Mouse (Mus musculus): Measurements from ENCODE around the gene Zfp536. TPM values are rescaled to one million over a fixed set of nuclear protein-coding genes. Genes with fewer than 3 reads are reported as not detected.
"Not testable (repeated sequence)": the region's sequence is repeated elsewhere in the genome, so short reads cannot be mapped to it uniquely, and the experiment has no call there.

The Zfp536 gene
- polyA plus RNA-seq, 1 experiment from 2014 or later: 15.6 TPM

DNA sequence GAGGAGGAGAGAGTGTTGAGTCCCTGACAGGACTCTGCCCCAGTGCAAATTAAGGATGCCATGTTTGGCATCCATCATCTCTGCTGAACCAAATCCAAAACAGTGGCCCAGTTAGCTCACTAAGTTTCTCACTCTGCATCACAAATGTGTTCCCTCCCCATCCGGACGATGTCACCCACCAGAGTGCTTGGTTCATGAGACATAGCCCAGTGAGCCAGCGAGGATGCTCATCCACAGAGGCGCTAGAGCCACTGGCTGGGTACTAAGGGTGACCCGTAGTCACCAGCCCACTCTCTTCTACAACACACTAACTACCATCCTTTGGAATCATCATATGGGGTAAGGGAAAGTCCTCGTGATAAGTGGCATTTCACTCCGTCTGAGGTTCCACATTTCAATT, 56.4 kb downstream of the Zfp536 start:
- 91% methylated on average over 7 of the region's 7 CpGs for WGBS
- no peak overlapping the region for H3K27ac ChIP-seq (replicated peaks)
- no peaks in the 10 kb centered on the region for H3K36me3 ChIP-seq (replicated peaks)
- H3K4me1 ChIP-seq: peaks cover 11% of the 10 kb centered on the region
- H3K27me3 ChIP-seq (replicated peaks; ENCODE audit: low read depth, poor library complexity, severe bottlenecking): no peaks in the 10 kb centered on the region
- no peaks in the 10 kb centered on the region for H3K9me3 ChIP-seq
- no peak overlapping the region for H3K4me3 ChIP-seq
- DNase-seq (ENCODE audit: low spot score): no peak

DNA sequence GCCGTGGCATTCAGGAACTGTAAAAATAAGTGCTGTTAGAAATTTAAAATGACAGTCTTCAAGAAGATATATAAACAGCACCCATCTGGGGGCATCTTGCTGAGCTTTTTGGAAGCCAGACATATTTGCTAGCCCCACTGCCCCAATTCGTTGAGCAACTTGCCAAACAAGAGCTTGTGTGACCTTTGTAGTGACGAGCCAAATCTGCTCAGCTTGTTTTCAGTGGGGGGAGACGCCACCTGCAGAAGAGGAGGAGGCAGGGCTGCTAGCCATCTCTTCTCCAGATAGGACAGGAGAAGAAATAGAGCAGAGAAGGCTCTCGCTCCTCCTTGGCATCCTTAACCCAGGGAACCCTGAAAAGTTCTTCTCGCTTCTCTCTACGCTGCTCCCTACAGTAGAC, 56.8 kb downstream of the Zfp536 start:
- Histone ChIP-seq H3K36me3 (replicated peaks) (no peaks in the 10 kb centered on the region), H3K4me1 (peaks cover 11% of the 10 kb centered on the region), H3K27ac (replicated peaks) (no peak overlapping the region), H3K4me3 (no peak overlapping the region), H3K9me3 (no peaks in the 10 kb centered on the region), H3K27me3 (replicated peaks; ENCODE audit: low read depth, poor library complexity, severe bottlenecking) (no peaks in the 10 kb centered on the region)
- no peak for DNase-seq (ENCODE audit: low spot score)
- WGBS: 82% methylated on average over 7 of the region's 7 CpGs

DNA sequence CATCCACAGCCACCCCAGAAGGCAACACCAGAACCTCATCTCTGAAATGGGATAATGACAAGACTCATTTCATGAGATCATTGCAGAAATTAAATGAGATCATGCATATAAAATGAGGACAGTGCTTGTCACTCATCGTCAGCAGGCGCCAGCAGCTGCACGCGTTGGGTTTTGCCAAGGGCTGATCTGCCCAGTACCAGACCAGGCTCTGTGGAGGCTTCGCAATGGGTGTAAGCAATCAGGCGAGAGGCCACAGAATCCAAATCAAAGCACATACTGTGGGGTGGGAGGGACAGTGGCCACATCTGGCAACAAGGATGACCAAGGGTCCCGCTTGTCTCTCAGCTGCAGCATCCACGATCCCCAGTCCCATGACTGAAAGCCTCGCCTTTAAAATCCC, 69.0 kb downstream of the Zfp536 start:
- no peaks in the 10 kb centered on the region for H3K9me3 ChIP-seq
- no peak overlapping the region for H3K4me3 ChIP-seq
- no peaks in the 10 kb centered on the region for H3K27me3 ChIP-seq (replicated peaks; ENCODE audit: low read depth, poor library complexity, severe bottlenecking)
- no peaks in the 10 kb centered on the region for H3K4me1 ChIP-seq
- 93% methylated on average over 9 of the region's 9 CpGs for WGBS
- no peak overlapping the region for H3K27ac ChIP-seq (replicated peaks)
- no peak for DNase-seq (ENCODE audit: low spot score)
- H3K36me3 ChIP-seq (replicated peaks): no peaks in the 10 kb centered on the region

DNA sequence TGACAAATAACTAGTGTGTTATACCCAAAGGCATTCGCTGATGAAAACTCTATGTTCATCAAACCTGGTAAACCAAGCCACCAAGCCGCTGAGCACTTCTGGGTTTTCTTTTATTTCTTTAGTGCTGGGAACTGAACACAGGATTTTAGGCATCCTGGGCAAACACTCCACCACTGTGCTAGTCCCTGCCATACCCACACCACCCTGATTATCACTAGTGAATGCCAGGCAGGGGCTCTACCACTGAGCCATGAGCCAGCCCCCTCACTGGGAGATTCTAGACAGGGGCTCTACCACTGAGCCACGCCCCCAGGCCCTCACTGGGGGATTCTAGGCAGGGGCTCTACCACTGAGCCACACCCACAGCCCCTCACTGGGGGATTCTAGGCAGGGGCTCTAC, 76.1 kb downstream of the Zfp536 start:
- H3K27ac ChIP-seq (replicated peaks); DNase-seq (ENCODE audit: low spot score); H3K27me3 ChIP-seq (replicated peaks; ENCODE audit: low read depth, poor library complexity, severe bottlenecking); H3K36me3 ChIP-seq (replicated peaks); H3K4me3 ChIP-seq; H3K9me3 ChIP-seq: not testable (repeated sequence)
- H3K4me1 ChIP-seq: peaks cover 18% of the 10 kb centered on the region
- 89% methylated on average over 3 of the region's 3 CpGs for WGBS

DNA sequence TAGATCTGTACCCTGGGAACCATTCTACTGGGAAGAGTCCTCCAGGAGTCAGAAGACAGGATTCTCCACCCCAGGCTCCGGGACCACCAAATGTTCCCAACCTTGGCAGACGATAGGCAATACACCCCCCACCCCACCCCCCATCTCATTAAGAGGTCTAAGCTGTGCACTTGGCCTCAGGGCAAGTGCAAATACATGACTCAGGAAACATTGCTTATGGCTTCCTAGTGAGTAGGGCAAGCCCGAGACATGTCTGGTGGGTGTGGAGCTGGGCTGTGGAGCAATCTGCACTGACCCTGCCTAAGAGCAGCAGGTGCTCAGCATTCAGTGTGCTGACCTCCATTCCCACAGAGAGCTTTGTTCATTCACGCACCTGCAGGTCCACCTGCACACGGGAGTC, 78.4 kb downstream of the Zfp536 start:
- H3K27me3 ChIP-seq (replicated peaks; ENCODE audit: low read depth, poor library complexity, severe bottlenecking): no peaks in the 10 kb centered on the region
- H3K36me3 ChIP-seq (replicated peaks): no peaks in the 10 kb centered on the region
- H3K9me3 ChIP-seq: no peaks in the 10 kb centered on the region
- no peak overlapping the region for H3K4me3 ChIP-seq
- peaks cover 36% of the 10 kb centered on the region for H3K4me1 ChIP-seq
- 58% methylated on average over 5 of the region's 5 CpGs for WGBS
- no peak for DNase-seq (ENCODE audit: low spot score)
- H3K27ac ChIP-seq (replicated peaks): no peak overlapping the region

DNA sequence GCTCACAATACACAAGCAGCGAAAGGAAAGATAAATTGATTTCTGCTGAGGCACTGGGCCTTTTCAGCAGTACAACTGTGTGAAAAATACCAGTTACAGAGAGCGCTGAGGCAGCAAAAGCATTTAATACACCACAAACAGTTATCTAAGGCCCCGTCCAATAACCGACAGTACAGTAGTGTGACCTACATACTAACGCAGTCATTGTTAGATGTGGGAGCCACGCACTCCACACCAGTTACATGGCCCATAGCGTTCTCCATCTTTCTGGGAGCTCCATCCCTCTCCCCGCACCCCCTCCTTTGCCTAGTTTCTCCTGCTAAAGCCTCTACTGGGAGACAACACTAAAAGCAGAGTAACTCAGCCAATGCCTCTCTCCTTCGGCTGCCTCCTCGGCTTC, 82.8 kb downstream of the Zfp536 start:
- peaks cover 51% of the 10 kb centered on the region for H3K4me1 ChIP-seq
- H3K27me3 ChIP-seq (replicated peaks; ENCODE audit: low read depth, poor library complexity, severe bottlenecking): no peaks in the 10 kb centered on the region
- no peak for DNase-seq (ENCODE audit: low spot score)
- H3K36me3 ChIP-seq (replicated peaks): no peaks in the 10 kb centered on the region
- peak overlapping the region; percentile 51 for H3K27ac ChIP-seq (replicated peaks)
- 74% methylated on average over 10 of the region's 10 CpGs for WGBS
- no peak overlapping the region for H3K4me3 ChIP-seq
- no peaks in the 10 kb centered on the region for H3K9me3 ChIP-seq

DNA sequence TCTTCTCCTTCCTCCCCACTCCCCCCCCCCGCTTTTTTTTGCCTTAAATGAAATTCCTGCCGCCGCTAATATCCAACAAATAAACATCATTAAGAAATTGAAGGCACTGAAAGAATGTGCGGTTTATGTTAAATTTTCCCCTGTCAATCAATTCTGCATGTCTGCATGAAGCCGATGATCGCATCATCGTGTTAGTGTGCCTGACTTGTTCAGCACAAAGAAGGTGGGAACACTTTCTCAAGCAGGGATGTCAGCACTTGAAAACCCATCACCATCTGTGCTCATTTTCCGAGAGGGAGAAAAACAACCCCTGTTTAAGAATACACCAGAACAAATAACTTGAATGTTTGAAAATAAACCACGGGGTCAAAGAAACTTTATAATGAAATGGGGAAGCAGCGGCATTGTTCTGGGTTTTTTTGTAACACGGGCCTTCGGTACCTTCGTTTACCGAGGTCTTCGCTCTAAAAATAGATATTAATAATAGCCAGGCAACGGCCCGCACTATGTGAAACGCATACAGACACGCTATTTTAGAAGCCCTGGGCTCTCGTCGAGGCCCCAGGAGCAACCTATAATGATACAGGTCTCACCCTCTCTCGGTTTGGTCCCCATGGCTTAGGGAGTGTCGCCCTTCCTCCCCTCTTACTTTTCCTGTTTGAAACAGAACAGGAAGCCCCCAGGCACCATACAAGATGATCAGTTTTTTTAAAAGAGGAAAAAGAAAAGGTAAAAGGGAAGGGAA, 83.7 kb downstream of the Zfp536 start:
- Histone ChIP-seq H3K27ac (replicated peaks) (peak overlapping the region; percentile 69), H3K27me3 (replicated peaks; ENCODE audit: low read depth, poor library complexity, severe bottlenecking) (no peaks in the 10 kb centered on the region), H3K4me1 (peaks cover 42% of the 10 kb centered on the region), H3K36me3 (replicated peaks) (no peaks in the 10 kb centered on the region), H3K9me3 (no peaks in the 10 kb centered on the region), H3K4me3 (0 out of 2 replicates have a peak overlapping the region, but pooled peaks have one; percentile 14)
- DNase-seq (ENCODE audit: low spot score): peak; percentile 30
- WGBS: 40% methylated on average over 23 of the region's 23 CpGs

DNA sequence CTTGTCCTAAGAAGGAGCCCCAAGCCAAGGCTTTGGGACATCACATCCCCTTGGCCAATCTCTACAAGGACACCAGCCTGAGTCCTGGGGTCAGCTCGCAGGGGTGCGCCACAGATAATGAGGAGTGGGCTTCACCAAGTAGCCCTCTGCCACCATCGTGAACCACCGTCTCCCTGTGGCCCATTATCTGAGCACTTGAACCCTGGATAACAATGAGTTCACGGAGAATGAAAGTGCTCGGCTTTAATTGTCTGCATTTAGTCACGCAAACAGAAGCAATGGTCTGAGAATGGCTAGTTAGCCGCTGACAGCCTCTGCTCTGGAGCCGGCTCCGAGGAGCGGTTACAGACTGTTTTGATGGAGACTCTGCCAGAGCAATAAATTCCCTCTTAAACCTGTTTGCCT, 84.3 kb downstream of the Zfp536 start:
- Histone ChIP-seq H3K4me1 (peaks cover 38% of the 10 kb centered on the region), H3K36me3 (replicated peaks) (no peaks in the 10 kb centered on the region), H3K27me3 (replicated peaks; ENCODE audit: low read depth, poor library complexity, severe bottlenecking) (no peaks in the 10 kb centered on the region), H3K4me3 (no peak overlapping the region), H3K27ac (replicated peaks) (0 out of 2 replicates have a peak overlapping the region, but pooled peaks have one; percentile 31), H3K9me3 (no peaks in the 10 kb centered on the region)
- peak; percentile 33 for DNase-seq (ENCODE audit: low spot score)
- 44% methylated on average over 11 of the region's 11 CpGs for WGBS

DNA sequence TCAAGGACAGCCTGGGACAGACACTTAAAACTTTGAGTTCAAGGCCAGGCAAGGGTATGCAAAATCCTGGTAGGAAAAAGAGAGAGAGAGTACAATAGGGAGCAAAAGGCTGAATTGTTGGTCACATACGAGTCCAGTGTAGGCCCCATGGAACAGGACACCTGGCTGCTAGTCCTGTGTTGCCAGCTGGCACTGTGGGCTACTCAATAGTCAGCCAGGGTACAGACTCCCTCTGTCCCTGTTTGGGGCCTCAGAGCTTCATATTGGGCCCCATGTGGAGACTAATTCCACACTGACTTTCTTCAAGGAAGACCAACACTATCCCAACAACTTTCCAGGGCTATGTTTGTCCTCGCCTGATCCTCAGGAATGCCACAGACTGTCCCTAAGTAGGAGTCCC, 87.1 kb downstream of the Zfp536 start:
- Histone ChIP-seq H3K4me1 (peaks cover 23% of the 10 kb centered on the region), H3K27me3 (replicated peaks; ENCODE audit: low read depth, poor library complexity, severe bottlenecking) (no peaks in the 10 kb centered on the region), H3K27ac (replicated peaks) (no peak overlapping the region), H3K9me3 (no peaks in the 10 kb centered on the region), H3K4me3 (no peak overlapping the region), H3K36me3 (replicated peaks) (no peaks in the 10 kb centered on the region)
- WGBS: 87% methylated on average over 2 of the region's 2 CpGs
- DNase-seq (ENCODE audit: low spot score): no peak

DNA sequence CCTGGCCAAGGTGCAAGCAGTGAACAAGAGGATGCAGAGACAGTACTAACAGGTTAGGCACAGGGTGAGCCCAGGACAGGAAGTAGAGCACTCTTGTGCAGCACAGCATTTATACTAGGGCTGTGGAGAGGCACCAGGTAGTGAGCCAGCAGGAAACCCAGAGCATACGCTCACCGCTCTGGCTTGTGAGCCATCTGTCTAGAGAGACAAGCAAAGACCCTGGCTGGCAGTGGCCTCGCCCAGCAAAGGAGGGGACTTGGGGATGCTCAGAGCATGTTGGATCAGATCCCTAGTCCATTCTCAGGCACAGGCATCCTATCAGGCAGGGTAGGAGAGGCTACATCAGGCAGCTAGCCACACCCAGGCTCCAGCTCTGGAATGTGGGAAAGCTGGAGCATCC, 88.2 kb downstream of the Zfp536 start:
- Histone ChIP-seq H3K36me3 (replicated peaks) (no peaks in the 10 kb centered on the region), H3K27ac (replicated peaks) (no peak overlapping the region), H3K4me1 (peaks cover 17% of the 10 kb centered on the region), H3K9me3 (no peaks in the 10 kb centered on the region), H3K27me3 (replicated peaks; ENCODE audit: low read depth, poor library complexity, severe bottlenecking) (no peaks in the 10 kb centered on the region), H3K4me3 (no peak overlapping the region)
- WGBS: 91% methylated on average over 3 of the region's 3 CpGs
- no peak for DNase-seq (ENCODE audit: low spot score)

DNA sequence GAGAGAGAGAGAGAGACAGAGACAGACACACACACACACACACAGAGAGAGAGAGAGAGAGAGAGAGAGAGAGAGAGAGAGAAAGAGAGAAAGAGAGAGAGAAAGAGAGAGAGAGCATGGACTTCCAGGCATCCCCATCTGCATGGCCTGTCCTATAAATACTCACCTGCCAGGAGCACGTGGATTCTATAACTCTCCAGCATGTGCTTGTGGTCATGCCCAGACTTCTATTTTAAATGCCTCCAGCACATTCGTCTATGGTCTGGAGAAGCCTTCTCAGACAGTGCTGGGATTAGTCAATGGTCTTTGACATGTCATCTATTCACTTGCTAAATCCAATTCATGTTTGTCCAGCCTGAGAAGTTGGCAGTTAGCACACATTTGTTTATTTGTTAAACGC, 92.1 kb downstream of the Zfp536 start:
- Histone ChIP-seq H3K4me3 (no peak overlapping the region), H3K36me3 (replicated peaks) (no peaks in the 10 kb centered on the region), H3K27me3 (replicated peaks; ENCODE audit: low read depth, poor library complexity, severe bottlenecking) (no peaks in the 10 kb centered on the region), H3K4me1 (peaks cover 2% of the 10 kb centered on the region; the same call in 1 of the 2 replicates), H3K9me3 (no peaks in the 10 kb centered on the region), H3K27ac (replicated peaks) (no peak overlapping the region)
- DNase-seq (ENCODE audit: low spot score): no peak
- WGBS: 80% methylated on average over 3 of the region's 3 CpGs

DNA sequence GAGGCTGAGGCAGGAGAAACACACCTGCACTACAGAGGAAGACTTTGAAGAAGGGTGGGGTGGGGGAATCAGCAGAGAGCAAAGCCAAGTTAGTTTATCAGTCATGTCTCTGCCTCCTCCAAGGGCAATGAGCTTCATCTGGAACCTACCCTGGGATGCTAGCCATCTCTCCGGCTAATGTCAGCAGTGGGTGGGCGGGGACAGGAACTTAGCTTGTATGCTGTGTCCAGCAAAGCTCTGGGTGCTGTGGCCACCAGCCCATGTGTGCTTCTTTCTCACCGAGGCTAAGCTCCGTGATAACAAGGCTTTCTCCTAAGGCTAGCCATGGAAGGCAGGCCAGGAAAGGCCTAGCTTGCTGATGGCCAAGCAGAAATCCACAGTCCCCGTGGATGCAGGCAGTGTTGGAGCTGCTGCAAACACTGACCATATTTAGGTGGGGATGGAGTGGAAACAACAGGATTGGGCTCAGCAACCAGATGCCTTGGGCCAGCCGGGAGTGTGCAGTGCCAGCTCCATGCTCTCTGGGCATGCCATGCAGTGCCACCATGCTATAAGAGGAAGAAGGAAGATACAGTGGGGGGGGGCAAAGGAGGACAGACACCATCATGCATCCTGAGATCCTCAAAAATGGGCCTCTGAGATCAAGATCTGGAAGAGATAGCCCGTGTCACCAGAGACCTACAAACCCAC, 109.6 kb downstream of the Zfp536 start:
- WGBS: 88% methylated on average over 7 of the region's 7 CpGs
- Histone ChIP-seq H3K9me3 (no peaks in the 10 kb centered on the region), H3K36me3 (replicated peaks) (no peaks in the 10 kb centered on the region), H3K27ac (replicated peaks) (no peak overlapping the region), H3K27me3 (replicated peaks; ENCODE audit: low read depth, poor library complexity, severe bottlenecking) (no peaks in the 10 kb centered on the region), H3K4me1 (peaks cover 25% of the 10 kb centered on the region), H3K4me3 (no peak overlapping the region)
- DNase-seq (ENCODE audit: low spot score): no peak

DNA sequence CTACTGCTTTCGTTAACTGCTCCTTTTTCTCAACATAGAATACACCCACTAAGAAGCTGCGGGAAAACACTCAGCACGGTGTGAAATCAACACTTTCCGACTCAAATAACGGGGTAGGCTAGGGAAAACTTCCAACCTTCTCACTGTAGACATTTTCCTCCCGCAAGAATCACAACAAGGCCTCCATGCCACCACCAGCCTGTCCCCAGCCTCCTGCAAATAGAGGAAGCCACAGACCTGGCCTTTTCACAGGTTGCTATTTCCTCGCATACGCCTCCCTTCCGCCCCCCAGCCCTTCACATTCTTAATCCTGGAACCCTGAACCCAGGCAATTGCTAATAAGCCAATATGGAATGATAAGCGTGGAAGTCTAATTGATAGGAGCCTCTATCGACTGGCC, 124.8 kb downstream of the Zfp536 start:
- Histone ChIP-seq H3K9me3 (peaks cover 1% of the 10 kb centered on the region), H3K27ac (replicated peaks) (no peak overlapping the region), H3K36me3 (replicated peaks) (peaks cover 11% of the 10 kb centered on the region; the same call in 1 of the 2 replicates), H3K27me3 (replicated peaks; ENCODE audit: low read depth, poor library complexity, severe bottlenecking) (no peaks in the 10 kb centered on the region), H3K4me1 (no peaks in the 10 kb centered on the region), H3K4me3 (no peak overlapping the region)
- whole genome bisulfite sequencing: 91% methylated on average over 11 of the region's 11 CpGs
- no peak for DNase-seq (ENCODE audit: low spot score)
